Mouse (Mus musculus) urinary bladder, postnatal 25 days (tissue): Measurements from ENCODE around the gene Slc5a4b.

Experiments used
- DNase-seq: peaks from one replicate; pipeline ENCODE4 v3.0.0; 2022; ENCODE audit warnings: low spot score

Slc5a4b gene

GRCm38 (mm10) chr10:76036962-76037361 is 73.8 kb downstream of the Slc5a4b start:
- DNase-seq: no peak

DNA sequence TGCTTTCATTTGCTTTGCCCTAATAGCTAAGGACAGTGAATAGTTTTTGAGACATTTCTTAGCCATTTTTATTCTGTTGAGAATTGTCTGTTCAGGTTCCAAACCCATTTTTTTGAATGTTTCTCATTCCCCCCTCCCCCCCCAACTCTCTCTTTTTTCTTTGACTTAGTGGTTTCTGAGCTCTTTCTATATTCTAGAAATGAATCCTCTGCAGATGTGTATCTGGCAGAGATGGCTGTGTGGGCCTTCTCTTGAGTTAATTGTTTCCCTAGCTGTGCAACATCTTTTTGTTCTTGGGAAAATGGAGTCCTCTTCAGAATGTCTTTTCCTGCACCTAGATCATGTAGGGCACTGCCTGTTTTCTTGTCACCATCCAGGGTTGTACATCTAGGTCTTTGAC is 75.5 kb downstream of the Slc5a4b start:
- no peak for DNase-seq

- DNase-seq: no peak
Measured at GRCm38 (mm10) chr10:76034001-76034600, 76.7 kb downstream of the Slc5a4b start.

DNA sequence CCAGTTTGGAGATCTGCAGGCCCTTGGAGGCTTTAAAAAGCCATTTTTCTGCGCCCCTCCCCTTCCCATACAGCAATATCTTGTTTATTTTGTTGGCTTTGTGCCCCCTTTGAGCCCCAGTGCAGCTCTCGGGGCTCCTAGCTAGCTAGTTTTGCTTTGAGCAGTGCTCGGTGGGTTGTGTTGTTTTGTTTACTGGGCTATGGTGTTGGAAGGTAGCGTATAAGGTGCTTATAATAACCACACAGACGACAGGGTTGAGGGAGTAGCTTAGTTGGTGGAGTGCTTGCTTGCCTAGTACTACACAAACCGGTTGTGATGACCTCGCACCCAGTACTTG is 77.7 kb downstream of the Slc5a4b start:
- DNase-seq: no peak

GRCm38 (mm10) chr10:76032402-76033118 is 78.2 kb downstream of the Slc5a4b start, which contains the start of gene Zfp280b:
Zfp280b (plus strand) TSS chr10:76032650.
- peak; percentile 93 for DNase-seq

DNA sequence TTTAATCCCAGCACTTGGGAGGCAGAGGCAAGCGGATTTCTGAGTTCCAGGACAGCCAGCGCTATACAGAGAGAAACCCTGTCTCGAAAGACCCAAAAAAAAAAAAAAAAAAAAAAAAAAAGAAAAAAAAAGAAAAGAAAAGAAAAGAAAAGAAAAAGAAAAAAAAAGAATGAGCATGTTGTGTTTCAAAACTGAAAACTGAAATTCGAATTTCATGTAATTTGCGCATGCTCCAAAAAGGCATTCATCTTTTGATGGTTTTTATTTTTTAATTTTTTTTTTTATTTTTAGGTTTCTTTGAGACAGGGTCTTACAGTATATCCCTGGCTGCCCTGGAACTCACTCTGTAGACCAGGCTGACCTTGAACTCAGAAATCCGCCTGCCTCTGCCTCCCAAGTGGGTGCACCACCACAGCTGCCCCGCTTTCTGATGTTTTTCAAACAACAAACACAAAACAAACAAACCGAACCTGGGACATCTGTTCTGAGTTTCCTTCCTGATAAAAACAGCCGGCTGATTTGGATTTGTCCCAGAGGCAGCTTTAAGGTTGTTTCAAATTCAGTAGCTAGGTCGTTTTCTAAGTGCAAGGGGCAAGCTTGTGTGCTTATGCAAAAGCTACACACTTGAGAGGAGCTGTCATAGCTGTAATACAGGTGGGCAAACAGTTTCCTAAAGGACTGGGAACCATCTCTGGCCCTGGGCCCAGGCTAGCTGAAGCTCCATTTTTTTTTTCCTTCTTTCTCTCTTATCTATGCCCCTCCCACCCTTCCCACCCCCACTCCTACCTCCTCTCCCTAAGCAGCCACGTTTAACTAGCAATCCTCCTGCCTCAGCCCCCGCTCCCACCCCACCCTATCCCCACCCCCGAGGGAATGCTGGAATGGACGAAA is 79.0 kb downstream of the Slc5a4b start:
- DNase-seq: no peak

DNA sequence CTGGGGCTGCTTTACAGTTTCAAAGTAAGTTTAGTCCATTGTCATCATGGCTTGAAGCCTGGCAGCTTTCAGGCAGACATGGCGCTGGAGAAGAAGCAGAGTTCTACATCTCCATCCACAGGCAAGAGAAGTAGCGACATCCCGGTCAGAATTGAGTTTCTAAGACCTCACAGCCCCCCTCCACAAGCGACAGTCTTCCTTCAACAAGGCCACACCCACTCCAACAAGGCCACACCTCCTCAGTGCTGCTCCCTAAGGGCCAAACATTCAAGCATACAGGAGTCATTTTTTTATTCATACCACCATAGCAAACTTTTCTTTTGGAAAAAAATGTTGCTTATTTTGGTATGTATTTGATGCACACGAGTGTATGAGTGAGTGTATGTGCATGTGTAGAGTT is 80.3 kb downstream of the Slc5a4b start:
- DNase-seq: no peak

- DNase-seq: no peak
Measured at GRCm38 (mm10) chr10:76029276-76029675, 81.5 kb downstream of the Slc5a4b start.

- no peak for DNase-seq
Measured at GRCm38 (mm10) chr10:76028396-76028795, 82.4 kb downstream of the Slc5a4b start.

DNA sequence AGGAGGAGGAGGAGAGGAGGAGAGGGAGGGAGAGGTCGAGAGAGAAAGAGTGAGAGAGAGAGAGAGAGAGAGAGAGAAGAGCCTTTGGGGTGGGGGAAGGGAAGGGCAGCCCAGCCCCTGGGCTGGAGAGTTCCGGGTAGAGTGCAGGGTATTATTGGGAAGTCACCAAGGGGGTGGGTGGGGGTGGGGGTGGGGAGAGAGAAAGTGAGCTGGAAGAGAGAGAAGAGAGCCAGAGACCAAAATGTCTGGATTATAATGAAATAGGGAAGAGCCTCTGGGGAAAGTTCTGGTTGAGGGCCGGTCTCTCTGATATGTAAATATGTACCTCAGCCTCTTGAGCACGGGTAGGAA is 82.8 kb downstream of the Slc5a4b start:
- DNase-seq: no peak

DNA sequence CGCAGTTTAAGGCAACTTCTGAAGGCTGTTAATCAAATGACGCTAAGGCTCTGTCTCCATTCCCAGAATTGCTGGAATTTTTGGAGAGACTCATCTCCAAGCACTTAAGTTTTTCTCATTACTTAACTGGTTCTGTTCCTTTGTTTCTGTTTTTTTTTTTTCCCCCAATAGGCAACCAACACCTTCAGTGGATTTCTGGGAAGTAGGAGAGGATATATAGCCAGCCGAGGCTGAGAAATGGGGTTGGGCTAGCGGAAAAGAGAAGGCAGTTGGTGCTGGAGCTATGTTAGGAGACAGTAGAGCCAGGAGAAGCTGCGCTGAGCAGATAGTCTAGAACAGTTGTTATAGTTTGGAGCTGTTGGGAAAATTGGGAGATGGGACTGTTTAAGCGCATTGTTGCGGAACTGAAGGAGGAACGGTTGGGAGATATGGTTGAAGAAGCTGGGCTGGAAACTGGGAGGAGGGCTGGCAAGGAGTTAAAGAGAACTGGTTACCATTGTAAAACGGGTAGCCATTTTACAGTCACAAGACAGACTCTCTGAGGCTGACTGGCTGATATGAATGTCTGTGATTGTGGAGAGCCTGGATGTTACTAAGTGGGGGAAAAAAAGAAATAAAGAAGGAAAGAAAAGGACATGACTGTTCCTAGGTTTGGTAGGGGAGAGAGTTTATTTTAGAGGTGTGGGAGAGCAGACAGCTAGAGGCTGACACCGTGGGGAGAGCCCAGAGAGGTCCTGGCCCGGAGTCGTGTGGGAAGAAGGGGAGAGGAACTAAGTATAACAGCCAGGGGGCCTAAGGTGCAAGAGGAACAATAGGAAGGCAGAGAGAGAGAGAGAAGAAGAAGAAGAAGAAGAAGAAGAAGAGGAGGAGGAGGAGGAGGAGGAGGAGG is 83.4 kb downstream of the Slc5a4b start:
- no peak for DNase-seq

DNA sequence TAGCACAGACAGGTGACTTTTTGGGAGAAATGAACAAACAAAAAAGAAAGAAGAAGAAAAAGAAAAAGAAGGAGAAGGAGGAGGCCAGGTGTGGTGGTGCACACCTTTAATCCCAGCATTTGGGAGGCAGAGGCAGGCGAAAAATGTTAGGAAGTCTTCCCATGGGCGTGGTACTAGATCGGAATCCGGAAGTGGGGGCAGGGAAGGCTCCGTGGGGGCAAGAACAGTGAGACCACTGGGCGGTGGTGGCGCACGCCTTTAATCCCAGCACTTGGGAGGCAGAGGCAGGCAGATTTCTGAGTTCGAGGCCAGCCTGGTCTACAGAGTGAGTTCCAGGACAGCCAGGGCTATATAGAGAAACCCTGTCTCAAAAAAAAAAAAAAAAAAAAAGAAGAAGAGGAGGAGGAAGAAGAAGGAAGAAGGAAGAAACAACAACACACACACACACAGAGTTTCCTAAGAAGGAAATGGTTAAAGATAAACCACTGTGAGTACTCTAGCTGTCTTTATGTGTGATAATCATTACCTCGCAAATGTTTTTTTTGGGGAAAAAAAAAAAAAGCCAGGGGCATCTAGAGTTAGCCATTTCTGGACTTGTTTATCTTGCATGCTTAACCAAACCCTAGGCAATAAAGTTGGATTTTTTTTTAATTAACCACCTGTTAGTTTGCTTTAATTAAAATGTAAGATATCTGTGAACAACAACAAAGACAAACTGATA is 85.1 kb downstream of the Slc5a4b start:
- DNase-seq: no peak

DNA sequence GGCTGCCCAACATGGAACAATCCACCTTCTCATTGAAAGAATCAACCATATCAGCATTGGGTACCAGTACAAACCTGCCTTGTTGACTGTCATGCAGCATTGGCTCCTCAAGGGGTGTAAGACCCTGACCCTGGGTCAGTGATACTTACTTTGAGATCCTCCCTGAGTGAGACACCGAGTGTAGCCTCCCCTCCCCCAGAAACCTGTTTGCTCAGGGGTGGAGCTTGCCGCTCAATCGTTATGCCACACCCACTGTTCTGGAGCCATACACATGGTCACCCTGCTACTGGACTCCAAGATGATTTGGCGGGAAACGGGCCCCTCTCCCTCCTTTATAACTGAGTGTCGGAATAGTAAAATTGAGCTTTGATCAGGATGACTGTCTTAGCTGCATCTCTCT is 86.8 kb downstream of the Slc5a4b start:
- no peak for DNase-seq

DNA sequence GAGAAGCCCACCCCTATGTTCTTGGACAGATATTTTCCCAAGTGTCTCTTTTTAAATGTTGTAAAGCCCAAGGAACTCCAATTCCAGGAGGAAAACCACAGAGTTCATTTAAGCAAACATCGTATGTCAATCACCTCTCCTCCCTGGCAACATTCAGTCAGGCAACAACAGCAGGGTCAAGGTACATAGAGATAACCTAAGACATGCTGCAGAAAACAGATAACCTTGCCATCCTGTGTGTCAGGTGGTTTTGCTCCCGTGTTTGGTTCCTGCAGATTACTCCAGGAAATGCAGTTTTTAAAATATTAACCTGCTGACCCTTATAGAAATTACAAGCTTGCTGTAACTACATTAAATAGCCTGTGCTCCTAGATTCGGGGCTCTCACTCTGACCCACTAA is 89.0 kb downstream of the Slc5a4b start:
- DNase-seq: no peak

DNA sequence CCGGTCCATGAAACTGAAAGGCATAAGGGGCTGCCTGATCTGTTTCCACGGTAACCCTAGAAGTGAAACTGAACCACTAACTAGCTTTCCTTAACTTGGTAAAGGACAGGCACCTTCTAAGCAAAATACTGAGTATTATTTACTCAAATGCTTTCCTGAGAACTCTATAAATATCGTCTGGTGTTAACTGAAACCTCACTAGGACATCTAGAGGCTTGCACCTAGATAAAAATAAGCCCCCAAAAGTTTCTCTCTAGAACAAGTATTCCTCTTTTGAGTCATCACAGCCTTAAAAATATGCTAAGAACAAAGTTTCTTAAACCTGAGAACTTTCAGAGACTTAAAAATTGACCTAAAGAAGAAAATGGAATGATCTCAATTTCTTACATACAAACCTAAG is 93.9 kb downstream of the Slc5a4b start:
- DNase-seq: no peak

- no peak for DNase-seq
Measured at GRCm38 (mm10) chr10:76012922-76013321, 97.8 kb downstream of the Slc5a4b start.

GRCm38 (mm10) chr10:76009812-76010211 is 100.9 kb downstream of the Slc5a4b start:
- no peak for DNase-seq
